Mouse (Mus musculus) cortical plate, adult 2 months (tissue): Measurements from ENCODE around the gene Calhm6. TPM values are rescaled to one million over a fixed set of nuclear protein-coding genes. Genes with fewer than 3 reads are reported as not detected.
A peak's percentile ranks its signal among the peaks of the same experiment; 100 is the strongest.

ENCODE experiments used
- H3K27ac ChIP-seq: fragments of 200-500 bp; 2 replicates; pipeline ENCODE4 v1.5.1; 2012; ENCODE audit warnings: low read length, control low read depth, inconsistent platforms; ENCODE audit not compliant: insufficient read depth
- H3K4me1 ChIP-seq: fragments of 200-500 bp; 2 replicates; pipeline ENCODE4 v1.6.1; 2011; ENCODE audit warnings: low read length; ENCODE audit not compliant: control insufficient read depth, insufficient read depth
- H3K4me3 ChIP-seq: fragments of 200-500 bp; 2 replicates; pipeline ENCODE4 v1.5.1; 2011; ENCODE audit warnings: mild to moderate bottlenecking, low read length, control low read depth; ENCODE audit not compliant: insufficient read depth
- CTCF ChIP-seq: fragments of 200-500 bp; IDR thresholded peaks from 2 replicates; pipeline ENCODE4 v1.5.1; 2011; ENCODE audit warnings: mild to moderate bottlenecking, control low read depth, low read length; ENCODE audit not compliant: insufficient read depth; ENCODE audit errors: extremely low read depth
- POLR2A ChIP-seq: fragments of 200-500 bp; IDR thresholded peaks from 2 replicates; pipeline ENCODE4 v1.6.1; 2011; ENCODE audit warnings: mild to moderate bottlenecking, low read length, control low read depth; ENCODE audit not compliant: insufficient read depth; ENCODE audit errors: extremely low read depth
- polyA plus RNA-seq: library from polyadenylated mRNA; depleted of rRNA; stranded (reverse); fragments of >200 nt; gene quantifications from 2 replicates; pipeline ENCODE4 v1.2.3, GENCODE M21; 2012; rRNA removed

Gene Calhm6
- 0.42 and 0.56 TPM in 2 replicates for polyA plus RNA-seq

GRCm38 (mm10) chr10:34127392-34128378, at the start of gene Calhm6:
Calhm6 (minus strand) TSS chr10:34127984.
- TF ChIP-seq POLR2A = no peak
- no peak for TF ChIP-seq CTCF
- Histone ChIP-seq H3K4me1 (no peaks in the 10 kb centered on the region), H3K4me3 (peak within 1 kb of the TSS; percentile 58), H3K27ac (no peak within 1 kb of the TSS)

DNA sequence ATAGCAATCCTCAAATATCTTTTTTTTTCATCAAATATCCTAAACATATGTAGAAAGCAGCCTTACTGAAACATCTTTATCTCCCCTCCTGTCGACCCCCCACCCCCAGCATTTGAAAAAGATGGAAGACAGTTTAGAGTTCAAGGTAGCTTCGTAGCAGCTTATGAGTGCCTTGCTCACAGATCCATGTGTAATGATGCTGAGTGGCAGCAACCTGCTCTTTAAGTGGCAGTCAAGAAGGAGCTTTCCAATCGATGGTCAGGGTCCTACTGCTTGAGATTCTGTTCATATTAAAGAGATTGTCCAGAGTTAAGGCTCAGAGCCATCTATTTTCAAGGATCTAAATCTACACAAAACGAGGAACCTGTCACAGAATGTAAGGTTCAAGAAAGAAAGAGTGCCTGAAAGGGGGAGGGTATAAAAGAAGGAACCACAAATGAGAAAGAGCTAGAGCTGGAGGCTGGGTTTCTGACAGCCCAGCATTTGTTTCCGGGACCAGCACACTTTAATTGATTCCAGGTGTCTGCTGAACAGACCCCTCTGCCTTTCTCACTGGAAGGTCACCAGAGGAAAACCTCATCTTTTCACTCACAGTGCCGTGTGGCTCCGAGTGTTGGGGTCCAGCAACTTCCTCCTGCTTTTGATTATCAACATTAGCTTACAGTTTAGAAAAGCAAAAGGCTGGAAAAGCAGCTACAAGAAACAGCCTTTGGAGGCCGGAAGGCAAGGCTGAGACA, 48.3 kb upstream of the Calhm6 start:
- Histone ChIP-seq H3K27ac (no peak overlapping the region), H3K4me1 (no peaks in the 10 kb centered on the region), H3K4me3 (no peak overlapping the region)
- no peak for TF ChIP-seq CTCF
- TF ChIP-seq POLR2A = no peak

DNA sequence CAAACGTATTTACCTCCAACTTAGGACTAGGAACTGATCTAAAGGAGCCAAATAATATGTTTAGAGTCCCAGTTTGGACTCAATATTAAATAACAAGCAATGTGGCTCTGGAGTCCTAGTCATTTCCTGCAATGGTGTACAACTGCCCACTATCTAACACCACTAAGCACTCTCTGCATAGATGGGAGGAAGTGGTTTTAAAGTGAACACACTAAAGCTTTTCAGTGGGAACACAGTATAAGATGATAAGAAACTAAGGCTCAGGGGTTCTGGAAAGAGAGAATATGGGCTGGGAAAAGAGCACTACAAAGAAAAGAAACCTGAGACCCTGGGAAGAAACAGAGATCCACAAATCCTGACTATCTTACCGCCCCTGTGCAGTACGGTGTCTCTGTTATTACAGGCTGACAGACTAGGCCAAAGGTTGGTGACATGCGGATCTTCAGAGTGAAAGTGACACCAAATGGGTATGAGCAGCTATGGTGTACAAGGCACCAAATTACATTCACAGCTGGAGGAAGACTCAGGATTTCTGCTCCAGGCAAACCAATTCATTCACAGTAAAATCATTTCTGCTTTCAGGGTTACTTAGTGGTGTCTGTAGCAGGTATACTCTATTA, 45.0 kb upstream of the Calhm6 start:
- Histone ChIP-seq H3K4me3 (no peak overlapping the region), H3K4me1 (no peaks in the 10 kb centered on the region), H3K27ac (no peak overlapping the region)
- no peak for TF ChIP-seq POLR2A
- TF ChIP-seq CTCF = no peak

- no peak for TF ChIP-seq POLR2A
- Histone ChIP-seq H3K4me1 (no peaks in the 10 kb centered on the region), H3K27ac (no peak overlapping the region), H3K4me3 (no peak overlapping the region)
Measured at GRCm38 (mm10) chr10:34171660-34172059, 43.9 kb upstream of the Calhm6 start.

DNA sequence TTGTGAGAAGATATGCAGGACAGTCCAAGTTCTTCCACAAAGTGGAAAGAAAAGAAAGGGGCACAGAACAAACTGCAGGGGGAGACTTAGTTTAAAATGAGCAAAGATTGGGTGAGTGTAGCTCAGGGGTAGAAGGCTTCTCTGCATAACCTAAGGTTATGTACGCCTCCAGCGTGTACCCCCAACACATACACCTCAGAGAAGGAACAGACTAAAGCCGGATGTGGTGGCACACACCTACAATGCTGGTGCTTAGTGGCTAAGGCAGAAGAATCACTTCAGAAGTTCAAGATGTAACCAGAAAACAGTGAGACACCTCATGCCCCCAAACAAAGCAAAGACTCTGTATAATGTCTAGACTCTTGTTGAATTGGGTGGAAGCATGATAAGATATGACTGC, 43.4 kb upstream of the Calhm6 start:
- Histone ChIP-seq H3K4me3 (no peak overlapping the region), H3K27ac (no peak overlapping the region), H3K4me1 (no peaks in the 10 kb centered on the region)
- TF ChIP-seq CTCF (no peak), POLR2A (no peak)

- no peaks in the 10 kb centered on the region for H3K4me1 ChIP-seq
- TF ChIP-seq POLR2A (no peak), CTCF (no peak)
- no peak overlapping the region for H3K4me3 ChIP-seq
- H3K27ac ChIP-seq = no peak overlapping the region
Measured at GRCm38 (mm10) chr10:34166971-34167370, 39.2 kb upstream of the Calhm6 start.

- no peak overlapping the region for H3K27ac ChIP-seq
- H3K4me3 ChIP-seq = no peak overlapping the region
- no peaks in the 10 kb centered on the region for H3K4me1 ChIP-seq
- no peak for TF ChIP-seq CTCF
- TF ChIP-seq POLR2A = no peak
Measured at GRCm38 (mm10) chr10:34155796-34156554, 28.2 kb upstream of the Calhm6 start.

GRCm38 (mm10) chr10:34151827-34152226, 24.0 kb upstream of the Calhm6 start:
- H3K4me3 ChIP-seq = no peak overlapping the region
- no peaks in the 10 kb centered on the region for H3K4me1 ChIP-seq
- TF ChIP-seq CTCF = peak; percentile 19; the same call in 1 of the 2 replicates
- no peak for TF ChIP-seq POLR2A
- no peak overlapping the region for H3K27ac ChIP-seq

DNA sequence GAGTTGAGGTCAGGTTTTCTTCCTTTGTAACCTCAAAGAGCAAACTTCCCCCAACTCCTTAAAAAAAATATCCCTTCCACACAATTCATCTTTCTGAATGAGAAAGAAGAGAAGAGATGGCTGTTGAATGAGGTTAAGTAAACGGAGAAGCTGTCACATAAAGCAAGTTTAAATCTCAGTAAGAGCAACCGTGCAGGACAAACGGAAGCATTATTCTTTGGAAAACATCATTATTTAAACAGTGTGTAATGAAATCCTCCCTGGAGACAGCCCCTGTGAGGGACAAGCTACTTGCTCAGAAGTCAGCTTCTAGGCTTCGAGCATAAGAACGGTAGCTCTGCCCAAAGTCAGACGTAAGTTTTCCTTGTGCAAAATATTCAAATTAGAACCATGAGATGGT, 22.7 kb upstream of the Calhm6 start:
- H3K4me1 ChIP-seq = no peaks in the 10 kb centered on the region
- no peak overlapping the region for H3K4me3 ChIP-seq
- no peak overlapping the region for H3K27ac ChIP-seq
- TF ChIP-seq CTCF (no peak), POLR2A (no peak)
